Mouse (Mus musculus) fibroblast of lung, adult 2 months (primary cell): ENCODE results near the gene Naa38.
"Not testable (repeated sequence)": the region's sequence is repeated elsewhere in the genome, so short reads cannot be mapped to it uniquely, and the experiment has no call there.

Source experiments
- DNase-seq: peaks from one replicate; pipeline ENCODE4 v3.0.0-alpha.2; 2011; ENCODE audit warnings: low read depth

Naa38 gene

GRCm38 (mm10) chr11:69373223-69373965 is 21.9 kb upstream of the Naa38 start:
- DNase-seq = no peak

GRCm38 (mm10) chr11:69375646-69376045 is 19.6 kb upstream of the Naa38 start:
- DNase-seq = no peak

- no peak for DNase-seq
Observed at GRCm38 (mm10) chr11:69377766-69378165, 17.5 kb upstream of the Naa38 start.

GRCm38 (mm10) chr11:69379600-69379999 is 15.7 kb upstream of the Naa38 start:
- DNase-seq = no peak

GRCm38 (mm10) chr11:69381356-69381755 is 13.9 kb upstream of the Naa38 start:
- no peak for DNase-seq

- peak; percentile 64 for DNase-seq
Observed at GRCm38 (mm10) chr11:69382478-69383105, 12.7 kb upstream of the Naa38 start.

- DNase-seq = no peak
Observed at GRCm38 (mm10) chr11:69384979-69385378, 10.3 kb upstream of the Naa38 start.

GRCm38 (mm10) chr11:69386758-69387157 is 8.5 kb upstream of the Naa38 start:
- DNase-seq = no peak

- DNase-seq = no peak
Observed at GRCm38 (mm10) chr11:69388680-69389079, 6.6 kb upstream of the Naa38 start.

GRCm38 (mm10) chr11:69389531-69390399 is 5.5 kb upstream of the Naa38 start:
- DNase-seq = no peak

- DNase-seq = no peak
Observed at GRCm38 (mm10) chr11:69390400-69391034, 4.8 kb upstream of the Naa38 start.

GRCm38 (mm10) chr11:69394591-69395167 is 608 bp upstream of the Naa38 start:
- DNase-seq = not testable (repeated sequence)

GRCm38 (mm10) chr11:69395634-69396373 is 517 bp downstream of the Naa38 start:
- DNase-seq = peak; percentile 98

GRCm38 (mm10) chr11:69396772-69397171 is 1.5 kb downstream of the Naa38 start:
- DNase-seq = no peak

GRCm38 (mm10) chr11:69397581-69398057 is 2.3 kb downstream of the Naa38 start:
- no peak for DNase-seq

- no peak for DNase-seq
Observed at GRCm38 (mm10) chr11:69398059-69398458, 2.8 kb downstream of the Naa38 start, which contains the start of gene Tmem88. Tmem88 (minus strand) TSS chr11:69398234.

GRCm38 (mm10) chr11:69398486-69399200 is 3.4 kb downstream of the Naa38 start:
- no peak for DNase-seq

GRCm38 (mm10) chr11:69399201-69400082 is 4.2 kb downstream of the Naa38 start:
- no peak for DNase-seq
